Mouse (Mus musculus) cerebellum, postnatal 36 days (tissue): ENCODE measurements around the gene Gm20388.

Experiments
- DNase-seq, 2 experiments: peaks; one replicate each; pipeline ENCODE4 v3.0.0; 2021 to 2022; ENCODE audit warnings: mixed read lengths in 2 of 2

Gm20388 gene

GRCm38 (mm10) chr8:120520287-120520686 is 609.6 kb downstream of the Gm20388 start:
- DNase-seq, result no peak

GRCm38 (mm10) chr8:120520707-120521590 is 610.3 kb downstream of the Gm20388 start:
- peak; percentile 79 to 82 for DNase-seq

- DNase-seq, result no peak
Measured at GRCm38 (mm10) chr8:120521591-120521965, 610.9 kb downstream of the Gm20388 start.

- DNase-seq, result no peak
Measured at GRCm38 (mm10) chr8:120523641-120524040, 613.0 kb downstream of the Gm20388 start.

- no peak for DNase-seq
Measured at GRCm38 (mm10) chr8:120525135-120525534, 614.5 kb downstream of the Gm20388 start.

- DNase-seq, result no peak
Measured at GRCm38 (mm10) chr8:120525832-120526231, 615.2 kb downstream of the Gm20388 start.

GRCm38 (mm10) chr8:120526577-120526976 is 615.9 kb downstream of the Gm20388 start:
- DNase-seq, result no peak

GRCm38 (mm10) chr8:120528332-120528731 is 617.7 kb downstream of the Gm20388 start:
- DNase-seq, result no peak

- no peak for DNase-seq
Measured at GRCm38 (mm10) chr8:120529226-120529625, 618.6 kb downstream of the Gm20388 start.

GRCm38 (mm10) chr8:120530954-120531656 is 620.5 kb downstream of the Gm20388 start:
- no peak for DNase-seq

- no peak for DNase-seq
Measured at GRCm38 (mm10) chr8:120531775-120532516, 621.3 kb downstream of the Gm20388 start.

GRCm38 (mm10) chr8:120532517-120533215 is 622.0 kb downstream of the Gm20388 start:
- DNase-seq, result no peak

- DNase-seq, result no peak
Measured at GRCm38 (mm10) chr8:120533380-120533779, 622.7 kb downstream of the Gm20388 start.

- peak in 1 of 2 experiments; percentile 17 for DNase-seq
Measured at GRCm38 (mm10) chr8:120534080-120534479, 623.4 kb downstream of the Gm20388 start.

- DNase-seq, result peak; percentile 90 to 91
Measured at GRCm38 (mm10) chr8:120534504-120535368, 624.1 kb downstream of the Gm20388 start.

- peak; percentile 80 to 88 for DNase-seq
Measured at GRCm38 (mm10) chr8:120535452-120536305, 625.0 kb downstream of the Gm20388 start.

- peak in 1 of 2 experiments; percentile 52 for DNase-seq
Measured at GRCm38 (mm10) chr8:120536306-120537206, 625.9 kb downstream of the Gm20388 start.

- peak; percentile 78 to 85 for DNase-seq
Measured at GRCm38 (mm10) chr8:120537207-120537817, 626.7 kb downstream of the Gm20388 start.
